Mouse (Mus musculus) CD4-positive naive resting alpha-beta T cell, adult 57 days (primary cell): ENCODE measurements around the gene Slc3a2. TPM values are rescaled to one million over a fixed set of nuclear protein-coding genes. Genes with fewer than 3 reads are reported as not detected.

ENCODE experiments used
- total RNA-seq: library from RNA; stranded (reverse); gene quantifications from one replicate; pipeline ENCODE4 v1.2.4, GENCODE M21; 2023

Slc3a2 gene
- 174 TPM for total RNA-seq

GRCm38 (mm10) chr19:8722907-8723573 lies at the start of gene Slc3a2:
Slc3a2 (minus strand) TSS chr19:8723369.

DNA sequence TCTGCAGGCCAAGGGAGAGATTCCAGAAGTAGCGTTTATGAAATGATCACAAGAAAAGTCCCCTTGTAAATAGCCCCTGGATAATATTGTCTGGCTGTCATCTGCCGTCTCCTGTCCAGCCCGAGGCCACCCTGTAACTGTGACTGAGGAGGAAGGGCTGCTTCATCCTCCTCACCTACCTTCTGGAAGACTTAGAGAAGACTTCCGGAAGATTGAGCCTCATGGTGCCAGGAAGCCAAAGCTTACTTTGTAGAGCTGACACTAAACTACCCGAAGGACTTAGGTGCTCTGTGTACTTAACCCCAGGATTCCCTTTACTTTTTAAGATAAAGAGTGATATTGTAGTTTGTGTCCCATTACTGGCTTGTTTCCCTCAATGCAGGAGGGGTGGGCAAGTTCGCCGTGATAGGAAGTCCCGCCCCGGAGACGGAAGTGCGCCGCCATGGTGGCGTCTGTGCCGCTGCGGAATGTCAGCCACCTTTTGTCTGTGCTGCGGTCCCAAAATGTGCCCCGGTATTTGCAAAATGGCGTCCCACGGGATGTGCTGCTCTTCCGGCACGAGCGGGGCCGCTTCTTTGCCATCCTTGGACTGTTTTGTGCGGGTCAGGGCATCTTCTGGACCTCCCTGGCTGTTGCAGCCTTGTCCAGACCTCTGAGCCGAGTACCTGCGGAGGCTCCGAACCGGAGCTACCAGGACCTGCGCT lies 47.5 kb upstream of the Slc3a2 start, which contains the start of gene Tmem223:
Gene Tmem223, plus strand, starts transcription at position 430 of the 704 bp plus-strand sequence.

GRCm38 (mm10) chr19:8756635-8757387 lies 33.6 kb upstream of the Slc3a2 start, which contains the start of gene Nxf1:
Nxf1 (plus strand) TSS chr19:8757073.

DNA sequence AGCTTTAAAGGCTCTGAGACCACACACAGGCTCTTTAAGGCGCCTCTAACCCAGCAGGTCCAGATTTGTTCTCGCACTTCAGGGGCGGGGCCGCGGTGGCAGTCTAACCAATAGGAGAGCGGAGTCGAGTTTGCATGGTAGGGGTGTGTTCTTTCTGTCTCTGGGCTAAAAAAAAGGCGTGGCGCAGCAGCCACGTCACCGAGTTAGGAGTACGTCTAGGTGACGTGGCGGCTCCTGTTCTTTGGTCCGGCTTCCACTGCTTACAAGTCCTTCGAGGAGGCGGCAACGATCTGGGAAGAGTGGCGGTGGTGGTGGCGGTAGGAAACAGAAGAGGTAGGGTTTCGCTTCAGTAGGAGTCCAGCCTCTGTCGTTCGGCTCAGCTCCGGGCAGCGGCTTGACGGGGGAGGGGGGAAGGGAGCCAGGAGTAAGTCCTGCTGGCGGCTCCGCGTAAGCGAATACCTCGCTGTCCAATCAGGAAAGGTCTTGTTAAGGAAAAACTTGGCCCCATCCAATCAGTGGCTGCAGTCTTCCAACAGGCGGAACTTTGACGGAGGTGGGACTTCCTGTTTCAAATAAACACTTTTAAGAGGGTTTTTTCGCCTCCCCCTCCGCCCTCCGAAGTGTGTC lies 18.2 kb upstream of the Slc3a2 start, which contains the start of gene Stx5a:
Gene Stx5a, plus strand, starts transcription at position 171 of the 627 bp plus-strand sequence.

GRCm38 (mm10) chr19:8740603-8741002 lies 17.4 kb upstream of the Slc3a2 start, which contains the start of gene 1700092M07Rik:
1700092M07Rik (plus strand) TSS chr19:8740718.

DNA sequence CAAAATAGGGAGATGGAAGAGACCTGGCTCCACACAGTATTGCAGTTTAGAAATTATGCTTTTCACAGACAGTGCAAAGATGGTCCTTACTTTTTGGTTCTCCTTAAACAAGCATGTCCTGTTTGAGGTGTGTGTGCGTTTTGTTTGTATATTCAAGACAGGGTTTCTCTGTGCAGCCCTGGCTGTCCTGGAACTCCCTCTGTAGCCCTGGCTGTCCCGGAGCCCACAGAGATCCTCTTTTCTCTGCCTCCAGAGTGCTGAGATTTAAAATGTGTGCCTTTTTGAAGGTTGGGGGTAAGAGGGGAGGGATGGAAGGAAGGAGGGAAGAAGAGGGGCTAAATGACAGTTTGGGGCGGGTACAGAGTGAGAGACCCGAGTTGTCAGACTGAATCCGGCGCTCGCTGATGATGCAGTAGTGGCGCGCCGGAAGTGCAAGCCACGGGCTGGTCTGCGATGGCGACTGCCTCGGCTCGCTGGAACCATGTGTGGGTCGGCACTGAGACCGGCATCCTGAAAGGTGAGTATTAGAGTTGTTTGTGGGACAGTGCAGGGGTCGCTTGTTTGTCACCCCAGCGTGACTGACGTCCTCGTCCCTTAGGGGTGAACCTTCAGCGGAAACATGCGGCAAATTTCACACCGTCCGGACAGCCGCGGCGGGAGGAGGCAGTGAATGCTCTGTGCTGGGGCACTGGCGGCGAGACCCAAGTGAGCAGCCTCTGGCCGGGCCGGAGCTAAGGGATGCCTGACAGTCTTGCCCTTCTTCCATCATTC lies 12.4 kb upstream of the Slc3a2 start, which contains the start of gene Wdr74:
Gene Wdr74, plus strand, starts transcription at position 439 of the 771 bp plus-strand sequence.

GRCm38 (mm10) chr19:8663360-8663839 lies 59.8 kb downstream of the Slc3a2 start, which contains the start of gene Chrm1:
Chrm1 (plus strand) TSS chr19:8663789.

Other genes with a start within 250 kb of the Slc3a2 start
- not detected for gene Slc22a8, start 132.1 kb downstream of the Slc3a2 start, total RNA-seq
- gene Slc22a6, start 105.3 kb downstream of the Slc3a2 start, total RNA-seq, result not detected
- gene Chrm1, start 59.6 kb downstream of the Slc3a2 start, total RNA-seq, result not detected
- gene Wdr74, start 12.5 kb upstream of the Slc3a2 start, total RNA-seq, result 92.0 TPM
- gene 1700092M07Rik, start 17.3 kb upstream of the Slc3a2 start, total RNA-seq, result 7.7 TPM
- 251 TPM for gene Stx5a, start 18.0 kb upstream of the Slc3a2 start, total RNA-seq
- gene Nxf1, start 33.7 kb upstream of the Slc3a2 start, total RNA-seq, result 533 TPM
- 39.0 TPM for gene Tmem223, start 47.6 kb upstream of the Slc3a2 start, total RNA-seq
- gene Tmem179b, start 51.1 kb upstream of the Slc3a2 start, total RNA-seq, result 68.8 TPM
- gene Taf6l, start 63.0 kb upstream of the Slc3a2 start, total RNA-seq, result 10.7 TPM
- 62.8 TPM for gene Polr2g, start 75.2 kb upstream of the Slc3a2 start, total RNA-seq
- 0.77 TPM for gene Zbtb3, start 79.2 kb upstream of the Slc3a2 start, total RNA-seq
- gene Ttc9c, start 96.0 kb upstream of the Slc3a2 start, total RNA-seq, result 25.7 TPM
- gene Hnrnpul2, start 96.6 kb upstream of the Slc3a2 start, total RNA-seq, result 104 TPM
- gene AC129217.1, start 106.4 kb upstream of the Slc3a2 start, total RNA-seq, result 8.5 TPM
- 39.8 TPM for gene Bscl2, start 114.1 kb upstream of the Slc3a2 start, total RNA-seq
- not detected for gene Gng3, start 115.8 kb upstream of the Slc3a2 start, total RNA-seq
- gene Lrrn4cl, start 127.4 kb upstream of the Slc3a2 start, total RNA-seq, result 1.0 TPM
- 118 TPM for gene Ubxn1, start 148.1 kb upstream of the Slc3a2 start, total RNA-seq
- 36.8 TPM for gene Uqcc3, start 157.6 kb upstream of the Slc3a2 start, total RNA-seq
- gene Lbhd1, start 160.4 kb upstream of the Slc3a2 start, total RNA-seq, result 15.5 TPM
- gene Gm49403, start 160.6 kb upstream of the Slc3a2 start, total RNA-seq, result not detected
- 28.3 TPM for gene 1810009A15Rik, start 165.5 kb upstream of the Slc3a2 start, total RNA-seq
- gene Gm49416, start 165.6 kb upstream of the Slc3a2 start, total RNA-seq, result not detected
- 21.0 TPM for gene Ints5, start 169.6 kb upstream of the Slc3a2 start, total RNA-seq
- gene Ganab, start 174.7 kb upstream of the Slc3a2 start, total RNA-seq, result 133 TPM
- gene B3gat3, start 197.0 kb upstream of the Slc3a2 start, total RNA-seq, result 47.9 TPM
- 4.2 TPM for gene Rom1, start 206.0 kb upstream of the Slc3a2 start, total RNA-seq
- 81.1 TPM for gene Eml3, start 206.2 kb upstream of the Slc3a2 start, total RNA-seq
- 190 TPM for gene Mta2, start 218.5 kb upstream of the Slc3a2 start, total RNA-seq
- 37.9 TPM for gene Tut1, start 230.5 kb upstream of the Slc3a2 start, total RNA-seq
- 593 TPM for gene Eef1g, start 243.7 kb upstream of the Slc3a2 start, total RNA-seq